Mouse (Mus musculus): ENCODE measurements around the gene Nrd1.

- TF ChIP-seq POLR2A (IDR thresholded peaks at IDR 0.05; ENCODE audit: borderline replicate concordance, insufficient read depth, low read length) = no peak
- TF ChIP-seq CTCF (IDR thresholded peaks at IDR 0.05; ENCODE audit: borderline replicate concordance, insufficient read depth, low read depth, low read length) = no peak
These were observed 58.9 kb downstream of the Nrd1 start for GRCm38 (mm10) chr4:109059255-109059821.
